Mouse (Mus musculus) leukemia stem cell, adult 10-12 weeks (primary cell): ENCODE results near the gene Vmn2r22. TPM values are rescaled to one million over a fixed set of nuclear protein-coding genes. Genes with fewer than 3 reads are reported as not detected.

Experiments
- polyA plus RNA-seq: library from polyadenylated mRNA; stranded (reverse); fragments of >175 nt; gene quantifications from 2 replicates; pipeline ENCODE4 v1.2.3, GENCODE M21; 2012; ENCODE audit warnings: low replicate concordance

Gene Vmn2r22
- polyA plus RNA-seq, result not detected in 2 replicates

GRCm38 (mm10) chr6:123650625-123651024 is at the start of gene Vmn2r22:
Gene Vmn2r22, minus strand, starts transcription at chr6:123650725.

Other genes starting within 250 kb of the Vmn2r22 start
- gene Vmn2r20, start 232.6 kb downstream of the Vmn2r22 start, polyA plus RNA-seq, result 0.01 TPM in 1 of 2 replicates, not detected in the other
- not detected in 2 replicates for gene Vmn2r21, start 117.3 kb downstream of the Vmn2r22 start, polyA plus RNA-seq
- gene Vmn2r23, start 51.9 kb upstream of the Vmn2r22 start, polyA plus RNA-seq, result not detected in 2 replicates
- gene Vmn2r24, start 128.2 kb upstream of the Vmn2r22 start, polyA plus RNA-seq, result not detected in 2 replicates
- gene Vmn2r25, start 202.7 kb upstream of the Vmn2r22 start, polyA plus RNA-seq, result not detected in 2 replicates